Mouse (Mus musculus) adipocyte (in vitro differentiated cells): ENCODE results near the gene Cox14.

Source experiments
- DNase-seq: peaks from one replicate; pipeline ENCODE4 v3.0.0-alpha.2; 2016; ENCODE audit warnings: low spot score

Gene Cox14

GRCm38 (mm10) chr15:99708176-99708575 lies 17.2 kb upstream of the Cox14 start:
- no peak for DNase-seq

- no peak for DNase-seq
These were observed 14.9 kb upstream of the Cox14 start for GRCm38 (mm10) chr15:99710221-99711190.

- DNase-seq = no peak
These were observed 13.9 kb upstream of the Cox14 start for GRCm38 (mm10) chr15:99711491-99711890.

- no peak for DNase-seq
These were observed 12.5 kb upstream of the Cox14 start for GRCm38 (mm10) chr15:99712666-99713559.

GRCm38 (mm10) chr15:99713569-99713968 lies 11.8 kb upstream of the Cox14 start:
- no peak for DNase-seq

- no peak for DNase-seq
These were observed 11.2 kb upstream of the Cox14 start for GRCm38 (mm10) chr15:99714206-99714605.

GRCm38 (mm10) chr15:99714858-99715257 lies 10.6 kb upstream of the Cox14 start:
- peak; percentile 87 for DNase-seq

GRCm38 (mm10) chr15:99715361-99715865 lies 10.0 kb upstream of the Cox14 start:
- no peak for DNase-seq

- DNase-seq = peak; percentile 80
These were observed 9.3 kb upstream of the Cox14 start for GRCm38 (mm10) chr15:99715982-99716746.

- no peak for DNase-seq
These were observed 8.6 kb upstream of the Cox14 start for GRCm38 (mm10) chr15:99716814-99717213.

- DNase-seq = peak; percentile 70
These were observed 7.8 kb upstream of the Cox14 start, which contains the start of gene Gpd1 for GRCm38 (mm10) chr15:99717386-99718334. TSS of gene Gpd1 (plus strand) at chr15:99717515.

GRCm38 (mm10) chr15:99718461-99719021 lies 6.9 kb upstream of the Cox14 start:
- DNase-seq = peak; percentile 85

GRCm38 (mm10) chr15:99719865-99720264 lies 5.6 kb upstream of the Cox14 start:
- no peak for DNase-seq

GRCm38 (mm10) chr15:99721921-99722743 lies 3.3 kb upstream of the Cox14 start:
- DNase-seq = no peak

GRCm38 (mm10) chr15:99723120-99723514 lies 2.3 kb upstream of the Cox14 start:
- DNase-seq = peak; percentile 29

- DNase-seq = peak; percentile 94
These were observed 1.7 kb upstream of the Cox14 start for GRCm38 (mm10) chr15:99723515-99724291.

- peak; percentile 89 for DNase-seq
These were observed 961 bp upstream of the Cox14 start for GRCm38 (mm10) chr15:99724292-99725021.

- peak; percentile 16 for DNase-seq
These were observed 1.1 kb downstream of the Cox14 start for GRCm38 (mm10) chr15:99726549-99726948.
